Mouse (Mus musculus) kidney, adult 8-10 months (tissue): ENCODE measurements around the gene Ms4a10.

Experiments
- DNase-seq, 2 experiments: peaks; one replicate each; pipeline ENCODE4 v3.0.0; 2022

Gene Ms4a10

GRCm38 (mm10) chr19:10959085-10959977, 15.1 kb downstream of the Ms4a10 start:
- DNase-seq, result peak; percentile 36 to 41

GRCm38 (mm10) chr19:10952021-10952939, 22.2 kb downstream of the Ms4a10 start:
- DNase-seq, result peak in 1 of 2 experiments; percentile 24

GRCm38 (mm10) chr19:10949558-10949957, 24.9 kb downstream of the Ms4a10 start:
- peak in 1 of 2 experiments; percentile 7 for DNase-seq

- DNase-seq, result peak; percentile 96 to 97
Observed at GRCm38 (mm10) chr19:10949112-10949511, 25.4 kb downstream of the Ms4a10 start, which contains the start of gene Ccdc86. Gene Ccdc86, minus strand, starts transcription at chr19:10949266.

- DNase-seq, result no peak
Observed at GRCm38 (mm10) chr19:10948416-10948815, 26.1 kb downstream of the Ms4a10 start.

- DNase-seq, result no peak
Observed at GRCm38 (mm10) chr19:10947219-10947618, 27.3 kb downstream of the Ms4a10 start.

GRCm38 (mm10) chr19:10946506-10946905, 28.0 kb downstream of the Ms4a10 start:
- DNase-seq, result no peak

- no peak for DNase-seq
Observed at GRCm38 (mm10) chr19:10943955-10944354, 30.5 kb downstream of the Ms4a10 start.

- DNase-seq, result no peak
Observed at GRCm38 (mm10) chr19:10940801-10941457, 33.5 kb downstream of the Ms4a10 start.

GRCm38 (mm10) chr19:10940097-10940800, 34.2 kb downstream of the Ms4a10 start:
- DNase-seq, result peak; percentile 55 to 75

GRCm38 (mm10) chr19:10938771-10939170, 35.7 kb downstream of the Ms4a10 start:
- no peak for DNase-seq

- DNase-seq, result no peak
Observed at GRCm38 (mm10) chr19:10937110-10937563, 37.3 kb downstream of the Ms4a10 start, which contains the start of gene Ptgdr2. Gene Ptgdr2, plus strand, starts transcription at chr19:10937160.

- DNase-seq, result no peak
Observed at GRCm38 (mm10) chr19:10936077-10936476, 38.4 kb downstream of the Ms4a10 start.

GRCm38 (mm10) chr19:10935029-10935428, 39.4 kb downstream of the Ms4a10 start:
- no peak for DNase-seq

- DNase-seq, result no peak
Observed at GRCm38 (mm10) chr19:10930641-10931040, 43.8 kb downstream of the Ms4a10 start.

GRCm38 (mm10) chr19:10926666-10927065, 47.8 kb downstream of the Ms4a10 start:
- no peak for DNase-seq

GRCm38 (mm10) chr19:10926123-10926621, 48.3 kb downstream of the Ms4a10 start:
- peak; percentile 33 to 37 for DNase-seq

GRCm38 (mm10) chr19:10924220-10924619, 50.2 kb downstream of the Ms4a10 start:
- DNase-seq, result no peak

GRCm38 (mm10) chr19:10921058-10921457, 53.4 kb downstream of the Ms4a10 start:
- no peak for DNase-seq

GRCm38 (mm10) chr19:10920532-10920931, 53.9 kb downstream of the Ms4a10 start, which contains the start of gene Zp1:
Gene Zp1, minus strand, starts transcription at chr19:10920632.
- DNase-seq, result no peak

GRCm38 (mm10) chr19:10918321-10918991, 56.0 kb downstream of the Ms4a10 start:
- no peak for DNase-seq
